Mouse (Mus musculus) liver (tissue): ENCODE measurements around the gene Olfr446.

Source experiments
- DNase-seq: peaks from one replicate; pipeline ENCODE4 v3.0.0-alpha.2; 2020; ENCODE audit warnings: mixed read lengths

Olfr446 gene

DNA sequence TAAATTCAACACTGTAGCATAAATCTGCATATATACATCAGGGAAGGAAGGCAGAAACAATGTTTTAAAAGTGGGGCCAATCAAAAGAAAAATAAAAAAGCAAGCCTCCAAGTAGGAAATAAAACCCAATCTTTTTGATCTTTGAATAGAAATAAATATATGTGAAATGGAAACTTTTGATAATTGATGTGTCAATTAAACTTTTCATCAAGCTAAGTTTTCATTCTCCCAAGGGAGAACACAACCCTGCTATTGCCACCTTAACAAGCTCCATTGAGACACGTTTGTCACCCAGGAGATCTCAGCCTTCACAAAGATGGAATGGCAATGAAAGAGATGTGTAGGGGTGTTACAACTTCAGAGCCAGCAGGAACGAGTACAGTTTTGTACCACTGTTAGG lies at the start of gene Olfr446:
TSS of gene Olfr446 (plus strand) at position 301 of the 400 bp plus-strand sequence.
- DNase-seq: no peak

DNA sequence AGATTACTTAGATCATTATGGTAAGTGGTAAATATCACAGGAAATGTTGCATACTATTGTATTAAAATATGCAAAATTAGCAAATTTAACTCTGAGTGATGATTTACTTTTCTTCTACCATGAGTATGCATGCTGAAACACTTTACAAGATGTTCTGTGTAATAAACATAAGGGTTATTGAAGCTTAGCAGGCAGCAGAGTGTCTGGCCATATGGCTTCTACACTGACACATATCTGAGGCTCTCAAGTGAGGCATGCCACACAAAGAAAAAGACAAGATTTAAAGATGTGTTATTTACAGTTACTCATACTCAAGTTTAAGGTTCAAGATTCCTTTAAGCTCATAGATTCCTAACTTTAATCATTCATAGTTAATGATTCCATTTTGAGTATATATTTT lies 44.9 kb upstream of the Olfr446 start:
- DNase-seq: no peak

DNA sequence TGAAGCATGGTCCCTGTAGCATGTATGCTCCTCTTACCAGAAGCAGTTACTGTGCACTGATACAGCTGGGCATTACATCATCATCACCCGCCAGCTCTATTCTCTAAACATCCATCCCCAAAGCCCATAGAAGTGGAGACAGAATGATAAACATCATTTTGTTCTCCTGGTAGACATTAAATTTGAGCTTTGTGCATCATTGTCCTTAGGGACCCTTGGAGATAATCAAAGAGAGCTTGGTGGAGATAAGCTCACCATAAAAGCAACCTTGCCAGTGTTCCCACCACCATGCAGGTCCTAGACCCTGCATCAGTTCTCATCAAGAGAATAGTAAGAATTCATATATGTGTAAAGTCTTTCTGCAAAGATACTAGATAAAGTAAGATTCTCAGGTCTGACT lies 31.0 kb upstream of the Olfr446 start, which contains the start of gene Olfr448:
TSS of gene Olfr448 (plus strand) at position 301 of the 400 bp plus-strand sequence.
- DNase-seq: no peak

DNA sequence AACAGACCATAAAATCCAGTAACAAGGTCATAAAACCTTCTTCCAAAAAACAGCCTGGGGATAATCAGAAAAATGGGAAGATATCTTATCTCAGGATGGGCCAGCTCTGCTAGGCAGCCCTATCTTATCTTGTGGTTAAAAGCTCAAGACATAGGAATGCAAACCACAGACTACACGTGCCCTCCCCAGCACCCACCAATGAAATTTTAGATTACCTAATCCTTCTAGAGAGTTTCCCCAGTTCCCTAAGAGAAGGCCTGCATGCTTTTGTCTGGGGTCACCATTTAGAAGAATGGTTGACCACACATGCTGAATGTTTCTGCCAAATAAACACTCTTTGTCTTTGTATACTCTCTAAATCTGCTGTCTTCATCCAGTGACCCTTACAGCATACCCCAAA lies 20.8 kb upstream of the Olfr446 start:
- no peak for DNase-seq

DNA sequence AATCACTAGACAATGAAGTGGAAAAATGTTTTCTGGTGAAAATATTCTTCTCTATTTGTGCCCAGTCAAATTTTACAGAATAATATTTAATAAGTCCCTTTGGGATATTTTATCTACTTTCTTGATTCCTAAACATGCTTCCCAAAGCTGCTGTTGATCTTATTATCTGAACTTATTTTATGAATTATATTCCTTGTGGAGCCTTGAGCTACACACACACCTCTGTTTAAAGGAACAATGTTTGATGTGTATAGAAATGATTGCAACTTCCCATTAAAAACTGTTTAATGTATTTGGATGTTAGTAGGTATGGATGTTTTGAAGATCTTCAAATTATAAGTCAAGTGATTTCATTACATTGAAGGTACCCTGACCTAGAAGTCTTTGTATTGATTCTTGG lies 12.6 kb upstream of the Olfr446 start, which contains the start of gene Olfr447:
TSS of gene Olfr447 (plus strand) at position 301 of the 400 bp plus-strand sequence.
- DNase-seq: no peak

DNA sequence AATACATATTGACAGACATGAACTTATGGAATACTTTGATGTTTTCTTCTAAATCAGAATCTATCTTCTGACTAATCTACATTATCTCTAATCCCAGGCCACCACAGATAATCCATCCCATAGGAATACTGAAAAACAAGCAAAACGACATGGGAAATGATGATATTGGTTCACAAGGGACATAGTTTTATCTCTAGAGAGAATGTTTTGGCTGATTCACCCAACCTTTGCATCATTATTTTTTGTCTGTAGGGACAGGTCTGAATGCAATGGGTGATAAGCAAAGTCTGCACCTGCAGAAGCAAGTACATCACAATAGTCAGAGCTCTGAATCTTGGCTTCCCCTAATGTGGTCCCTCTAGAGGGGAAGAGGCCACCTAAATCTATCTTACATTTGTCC lies 27.6 kb downstream of the Olfr446 start, which contains the start of gene Olfr444:
TSS of gene Olfr444 (plus strand) at position 301 of the 400 bp plus-strand sequence.
- no peak for DNase-seq

DNA sequence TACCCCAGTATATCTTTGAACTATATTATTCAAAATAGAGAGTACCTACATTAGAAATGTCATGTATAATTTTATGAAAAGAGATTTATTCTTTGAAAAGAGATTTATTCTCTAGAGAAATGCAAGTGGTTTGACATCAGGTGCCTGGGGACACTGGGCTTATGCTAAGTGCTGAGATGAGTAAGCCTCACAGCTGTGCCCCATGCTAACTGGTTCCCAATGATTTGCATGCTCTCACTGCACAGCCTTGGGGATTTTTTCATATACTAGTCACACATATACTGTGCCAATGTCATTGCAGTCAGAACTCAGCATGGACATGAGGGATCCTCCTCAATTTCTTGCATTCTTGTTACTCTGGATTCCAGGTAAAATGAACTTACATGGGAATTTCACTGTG lies 59.2 kb downstream of the Olfr446 start:
- DNase-seq: no peak
